Mouse (Mus musculus): ENCODE data around the gene Traf1.

Traf1 gene

DNA sequence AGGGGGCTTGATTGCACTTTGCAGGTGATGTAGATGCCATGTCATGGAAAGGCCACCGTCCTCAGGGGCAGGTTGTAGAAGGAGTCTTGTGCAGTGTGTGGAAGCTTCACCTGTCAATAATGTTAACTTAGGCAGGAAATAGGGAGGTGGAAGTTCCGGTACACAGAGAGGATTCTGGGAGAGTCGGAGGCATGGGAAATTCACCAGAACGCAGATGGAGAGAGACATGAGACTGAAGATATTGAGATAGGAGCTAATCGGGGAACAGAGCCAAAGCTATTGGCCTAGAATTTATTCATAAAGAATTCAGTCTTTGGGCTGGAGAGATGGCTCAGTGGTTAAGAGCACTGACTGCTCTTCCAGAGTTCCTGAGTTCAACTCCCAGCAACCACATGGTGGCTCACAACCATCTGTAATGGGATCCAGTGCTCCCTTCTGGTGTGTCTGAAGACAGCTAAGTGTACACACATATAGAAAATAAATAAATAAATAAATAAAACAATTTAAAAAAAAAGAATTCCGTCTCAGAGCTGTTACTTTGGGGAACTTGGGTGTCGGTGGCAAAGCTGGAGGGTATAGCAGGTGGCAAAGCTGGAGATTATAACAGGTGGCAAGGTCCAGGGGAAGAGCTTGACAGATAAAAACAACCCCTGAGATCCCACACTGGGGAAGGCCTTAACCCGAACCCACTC is 4.8 kb upstream of the Traf1 start:
- no peak for DNase-seq (ENCODE audit: low read depth, low spot score)

DNA sequence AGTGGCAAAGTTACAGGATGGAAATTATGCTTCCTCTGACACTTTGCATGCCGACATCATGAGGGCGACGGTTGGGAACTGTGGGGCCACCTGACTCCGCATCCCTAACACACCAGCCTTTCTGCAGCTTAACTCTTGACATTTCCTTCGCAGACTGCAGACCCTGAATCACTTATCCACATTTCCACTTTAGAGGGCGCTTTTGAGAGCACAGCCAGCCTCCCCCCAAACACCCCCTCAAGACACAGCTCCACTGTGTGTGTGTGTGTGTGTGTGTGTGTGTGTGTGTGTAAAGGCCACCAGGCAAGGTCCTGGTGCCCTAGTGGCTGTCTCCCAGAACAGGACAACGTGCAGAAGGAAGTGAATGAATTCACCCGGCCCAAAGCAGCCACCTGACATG is 4.2 kb upstream of the Traf1 start:
- DNase-seq (ENCODE audit: low read depth, low spot score) = no peak

GRCm38 (mm10) chr2:34965293-34965692 is 3.7 kb upstream of the Traf1 start:
- DNase-seq (ENCODE audit: low read depth, low spot score) = no peak

GRCm38 (mm10) chr2:34964651-34965050 is 3.1 kb upstream of the Traf1 start:
- no peak for DNase-seq (ENCODE audit: low read depth, low spot score)

DNA sequence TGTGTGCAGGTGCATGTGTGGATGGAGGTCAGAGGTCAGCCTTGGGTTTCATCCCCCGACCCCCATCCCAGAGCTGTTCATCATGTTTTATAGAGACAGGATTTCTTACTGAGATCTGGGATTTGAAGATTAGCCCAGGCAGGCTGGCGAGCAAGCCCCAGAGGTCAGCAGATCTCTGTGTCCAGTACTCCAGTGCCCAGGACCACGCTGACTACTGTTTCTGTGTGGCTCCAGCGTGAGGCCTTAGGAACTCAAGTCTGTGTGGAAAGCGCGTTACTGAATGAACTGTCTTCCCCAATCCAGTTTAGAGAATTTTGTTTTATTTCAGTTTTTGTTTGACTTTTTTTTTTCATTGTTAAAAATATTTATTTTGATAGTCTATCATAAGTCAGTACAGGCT is 2.7 kb upstream of the Traf1 start:
- no peak for DNase-seq (ENCODE audit: low read depth, low spot score)

DNA sequence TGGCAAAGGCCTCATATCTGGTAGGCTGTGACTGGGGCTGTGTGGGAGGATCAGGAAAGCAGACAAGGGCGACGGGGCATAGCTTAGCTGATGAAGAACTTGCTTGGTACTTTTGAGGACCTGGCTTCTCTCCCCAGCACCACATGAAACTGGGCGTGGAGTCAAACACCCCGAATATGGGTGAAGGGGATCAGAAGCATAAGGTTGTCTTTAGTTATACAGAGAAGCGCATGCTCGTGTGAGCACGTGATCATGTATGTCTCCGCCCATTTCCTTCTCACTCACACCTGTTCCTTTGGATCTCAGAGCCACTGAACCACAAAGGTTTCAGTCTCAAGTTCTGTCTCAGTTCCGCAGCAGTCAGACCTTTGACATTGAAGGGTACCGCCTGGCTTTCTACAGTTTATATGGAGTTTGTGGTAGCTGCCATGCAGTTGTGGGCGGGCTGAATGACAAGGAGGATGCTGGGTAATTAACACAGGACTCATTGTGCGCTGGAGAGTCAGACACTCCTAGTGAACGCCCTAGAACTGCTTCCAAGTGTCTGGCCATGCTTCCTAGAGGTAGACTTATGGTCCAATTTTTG is 1.9 kb upstream of the Traf1 start:
- peak; percentile 25 for DNase-seq (ENCODE audit: low read depth, low spot score)

DNA sequence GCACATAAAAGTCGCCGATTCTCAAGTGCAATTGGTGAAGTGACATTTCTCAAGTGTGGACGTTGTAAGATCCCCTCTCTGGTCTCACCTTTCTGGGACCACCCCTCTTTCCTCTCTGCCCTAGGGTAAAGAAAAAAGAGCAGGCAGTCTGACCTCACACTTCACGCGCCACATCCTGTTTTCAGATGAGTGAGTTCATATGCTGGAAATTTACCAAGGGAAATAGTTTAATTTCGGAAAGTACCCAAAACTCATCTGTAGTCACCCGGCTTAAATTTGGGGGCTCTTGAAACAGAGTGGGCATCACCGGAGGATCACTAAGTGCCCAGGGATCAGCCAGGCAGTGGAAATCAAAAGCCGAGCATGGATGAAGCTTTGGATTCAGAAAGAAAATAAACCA is 1.3 kb upstream of the Traf1 start:
- DNase-seq (ENCODE audit: low read depth, low spot score) = peak; percentile 33

DNA sequence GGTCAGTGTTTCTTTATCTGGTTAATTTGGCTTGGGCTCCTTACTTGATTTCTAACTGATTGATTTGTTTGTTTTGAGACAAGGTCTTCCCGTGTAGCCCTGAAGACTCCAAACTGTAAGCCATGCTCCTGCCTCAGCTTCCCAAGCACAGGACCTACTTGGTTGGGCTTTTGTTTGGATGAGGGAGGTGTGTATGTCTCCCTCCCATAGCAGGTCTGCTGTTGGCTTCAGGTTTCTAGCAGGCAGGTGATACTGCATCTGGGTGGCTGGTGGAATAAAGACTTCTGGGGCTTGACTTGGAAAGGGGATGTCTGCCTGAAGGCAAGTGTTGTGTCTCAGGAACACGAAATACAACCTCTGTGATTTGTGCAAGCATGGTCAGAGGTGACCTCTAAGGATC is 639 bp upstream of the Traf1 start:
- no peak for DNase-seq (ENCODE audit: low read depth, low spot score)

DNA sequence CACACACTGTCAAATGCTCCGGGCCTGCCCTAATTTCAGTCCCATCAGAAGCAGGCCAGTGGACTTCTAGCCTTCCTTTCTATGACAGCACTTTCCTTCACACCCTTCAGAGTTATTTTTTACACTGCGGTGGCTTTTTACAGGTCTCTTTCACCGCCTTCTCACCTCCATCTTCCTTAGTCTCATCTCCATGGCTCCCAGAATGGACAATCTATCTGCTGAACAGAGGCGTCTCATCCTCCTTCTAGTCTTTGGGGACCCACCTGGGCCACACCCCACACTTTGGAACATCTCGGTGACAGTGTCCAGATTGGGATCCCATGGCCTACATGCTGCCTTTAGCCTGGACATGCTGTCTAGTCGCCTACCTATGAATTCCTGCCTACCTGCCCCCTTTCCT is 606 bp downstream of the Traf1 start:
- no peak for DNase-seq (ENCODE audit: low read depth, low spot score)

DNA sequence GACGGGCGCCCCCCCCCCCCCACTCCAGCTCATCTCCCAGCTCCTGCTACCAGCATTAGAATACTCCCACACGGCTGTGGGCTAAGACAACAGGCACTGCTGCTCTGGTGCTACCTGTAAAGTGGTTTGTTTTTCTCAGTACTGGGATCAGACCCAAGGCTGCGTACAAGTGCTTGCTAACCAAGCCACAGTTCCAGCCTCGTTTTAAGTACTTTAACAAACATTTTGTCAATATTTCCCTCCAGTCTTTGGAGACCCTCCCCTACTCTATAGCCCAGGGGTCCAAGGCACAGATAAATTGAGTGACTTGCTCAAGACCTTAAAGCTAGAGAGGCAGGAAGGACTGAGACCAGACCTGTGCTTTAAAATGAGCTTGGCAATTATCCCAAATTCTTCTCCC is 1.1 kb downstream of the Traf1 start:
- no peak for DNase-seq (ENCODE audit: low read depth, low spot score)

DNA sequence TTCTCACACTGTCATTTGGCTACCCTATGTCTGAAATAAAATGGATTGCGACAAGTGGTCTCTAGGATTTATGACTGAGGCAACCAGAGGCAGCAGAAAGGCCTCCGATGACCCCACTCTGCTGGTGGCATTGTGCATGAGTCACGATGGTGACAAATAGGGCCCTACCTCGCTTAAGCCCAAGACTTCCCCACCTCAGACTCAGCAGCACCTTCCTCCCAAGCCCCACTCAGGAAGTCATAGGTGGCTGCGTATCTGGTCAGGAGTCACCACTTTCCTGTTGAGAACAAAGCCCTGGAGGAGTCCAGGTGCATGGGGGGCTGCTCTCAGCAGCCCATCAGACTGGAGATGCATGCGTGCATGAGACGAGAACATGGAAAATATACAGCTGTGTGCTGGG is 3.0 kb downstream of the Traf1 start:
- DNase-seq (ENCODE audit: low read depth, low spot score) = peak; percentile 34

DNA sequence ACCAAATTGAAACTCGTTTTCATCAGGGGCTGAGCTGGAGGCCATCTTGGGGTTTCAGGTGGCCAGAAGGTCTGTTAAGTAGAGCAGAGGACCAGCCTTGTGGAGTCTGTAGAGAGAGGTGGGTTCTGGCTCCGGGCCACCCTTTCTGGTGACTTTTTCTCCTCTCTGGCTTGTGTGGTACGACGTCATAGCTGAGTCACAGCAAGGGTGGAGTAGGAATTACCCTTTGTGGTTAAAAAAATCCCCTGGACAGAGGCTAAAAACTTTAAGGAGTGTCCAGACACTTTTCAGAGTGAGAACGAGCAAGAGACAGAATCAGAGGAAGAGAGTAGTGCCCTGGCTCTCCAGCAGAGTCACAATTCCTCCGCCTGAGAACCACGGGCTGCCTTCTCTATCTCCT is 3.5 kb downstream of the Traf1 start:
- peak; percentile 93 for DNase-seq (ENCODE audit: low read depth, low spot score)

GRCm38 (mm10) chr2:34957405-34957804 is 4.2 kb downstream of the Traf1 start:
- no peak for DNase-seq (ENCODE audit: low read depth, low spot score)

DNA sequence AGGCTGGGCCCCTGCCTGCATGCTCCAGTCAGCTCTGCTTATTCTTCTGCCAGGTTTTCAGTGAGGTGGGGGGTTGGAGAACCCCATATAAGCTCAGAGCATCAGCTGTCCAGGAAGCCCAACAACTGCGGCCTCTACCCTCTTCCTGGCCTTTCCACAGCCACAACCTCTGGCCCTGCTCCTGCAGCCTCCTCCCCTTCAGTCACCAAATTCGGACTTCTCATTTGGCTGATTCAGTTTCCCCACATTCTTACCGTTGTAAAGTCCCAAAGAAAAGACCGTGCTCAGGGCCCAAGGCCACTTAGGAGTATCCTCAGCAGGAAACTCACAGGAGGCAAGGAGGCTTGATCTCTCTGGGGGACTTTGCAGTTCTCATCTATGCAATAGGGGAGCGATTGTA is 4.6 kb downstream of the Traf1 start:
- no peak for DNase-seq (ENCODE audit: low read depth, low spot score)

DNA sequence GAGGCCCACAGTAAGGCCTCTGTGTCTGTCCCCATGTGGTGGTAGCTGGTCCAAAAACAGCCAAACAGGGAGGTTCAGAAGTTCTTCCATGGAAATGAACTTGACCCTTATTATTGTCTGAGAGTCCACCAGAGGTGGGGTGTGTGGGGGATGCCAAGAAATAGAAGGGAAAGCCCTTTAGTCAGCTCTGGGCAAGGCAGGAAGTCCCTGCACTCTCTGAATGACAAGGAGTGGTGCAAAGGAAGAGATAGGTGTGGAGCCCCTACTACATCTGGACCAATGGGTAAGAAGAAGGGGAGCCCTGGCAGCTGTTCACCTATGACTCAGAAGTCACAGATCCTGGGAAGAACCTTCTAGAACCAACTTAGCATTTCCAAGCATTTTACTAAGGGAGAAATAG is 7.2 kb downstream of the Traf1 start:
- no peak for DNase-seq (ENCODE audit: low read depth, low spot score)

GRCm38 (mm10) chr2:34953547-34954116 is 7.9 kb downstream of the Traf1 start:
- DNase-seq (ENCODE audit: low read depth, low spot score) = no peak

- no peak for DNase-seq (ENCODE audit: low read depth, low spot score)
Measured at GRCm38 (mm10) chr2:34953018-34953417, 8.6 kb downstream of the Traf1 start.

GRCm38 (mm10) chr2:34951469-34951868 is 10.1 kb downstream of the Traf1 start:
- DNase-seq (ENCODE audit: low read depth, low spot score) = no peak

- DNase-seq (ENCODE audit: low read depth, low spot score) = no peak
Measured at GRCm38 (mm10) chr2:34948622-34949021, 12.9 kb downstream of the Traf1 start.

DNA sequence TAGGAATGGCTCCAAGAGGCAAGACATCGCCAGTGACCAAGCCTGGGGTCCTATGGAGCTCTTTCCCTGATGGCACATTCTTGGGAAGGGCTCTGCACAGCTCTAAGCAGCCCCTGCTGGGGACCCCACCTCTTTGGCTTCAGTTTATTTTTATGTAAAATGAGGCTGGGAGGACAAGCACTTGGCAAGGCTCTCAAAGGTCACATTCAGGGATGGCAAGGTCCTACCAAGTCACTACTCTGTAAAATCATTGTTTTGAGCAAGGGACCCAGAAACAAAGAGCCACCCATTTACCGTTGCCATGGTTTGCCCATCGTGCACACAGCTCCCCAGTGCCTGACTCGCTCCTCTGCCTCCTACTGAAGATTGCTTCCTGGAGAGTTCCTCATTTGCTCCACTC is 15.5 kb downstream of the Traf1 start:
- DNase-seq (ENCODE audit: low read depth, low spot score) = no peak

DNA sequence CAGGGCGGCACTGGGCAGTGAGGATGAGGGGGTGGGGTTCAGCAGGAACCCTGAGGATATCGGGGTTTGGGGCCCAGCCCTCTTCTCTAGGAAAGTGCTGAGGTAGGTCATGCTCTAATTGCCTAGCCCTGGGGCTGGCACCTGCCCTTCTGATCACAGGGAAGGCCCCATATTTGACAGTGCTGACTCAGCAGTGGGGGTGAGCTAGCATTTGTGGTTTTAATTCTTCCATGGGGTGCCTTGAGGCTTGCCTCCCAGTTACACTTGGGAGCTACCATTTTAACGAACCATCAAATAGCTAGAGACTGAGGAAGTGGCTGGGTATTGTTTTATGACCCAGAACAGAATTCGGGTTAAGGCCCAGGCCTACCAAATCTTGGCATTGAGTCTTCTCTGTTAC is 16.0 kb downstream of the Traf1 start:
- DNase-seq (ENCODE audit: low read depth, low spot score) = no peak

DNA sequence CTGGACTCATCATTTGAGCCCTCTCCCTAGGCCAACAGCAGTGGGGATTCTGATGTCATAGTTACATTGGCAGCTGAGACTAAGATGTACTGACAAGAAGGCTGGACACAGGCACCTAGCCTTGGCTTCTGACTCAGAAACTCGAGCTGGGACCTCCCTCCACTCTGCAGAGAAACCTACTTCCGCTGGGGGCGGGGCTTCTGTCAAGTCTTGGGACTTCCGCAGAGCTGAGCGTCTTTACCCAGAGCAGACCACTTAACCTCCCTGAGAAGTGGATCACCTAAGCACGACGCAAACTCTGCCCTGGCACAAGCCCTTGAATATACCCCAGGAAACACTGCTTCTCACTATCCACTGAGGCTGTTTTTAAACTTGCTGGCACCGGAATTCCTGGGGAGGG is 16.8 kb downstream of the Traf1 start:
- DNase-seq (ENCODE audit: low read depth, low spot score) = no peak

- DNase-seq (ENCODE audit: low read depth, low spot score) = no peak
Measured at GRCm38 (mm10) chr2:34943556-34944120, 17.9 kb downstream of the Traf1 start.
